Mouse (Mus musculus): ENCODE data around the gene Olfr298. TPM values are rescaled to one million over a fixed set of nuclear protein-coding genes. Genes with fewer than 3 reads are reported as not detected.

The Olfr298 gene
- not detected in 2 replicates for polyA plus RNA-seq (2015; fragmentation: Nextera tagmentation; extraction: Ambion mirVana)

- WGBS: 78% methylated on average over 1 of the region's 1 CpGs
- no peak for ATAC-seq
- H3K27me3 ChIP-seq (ENCODE audit: control insufficient read depth, insufficient read depth, low read depth, low read length): no peaks in the 10 kb centered on the region
These were observed at the start of gene Olfr298 for GRCm38 (mm10) chr7:86492384-86492783. Gene Olfr298, minus strand, starts transcription at chr7:86492484.

GRCm38 (mm10) chr7:86519668-86520067 lies 27.4 kb upstream of the Olfr298 start, which contains the start of gene Olfr297:
Gene Olfr297, plus strand, starts transcription at chr7:86519968.
- no peak within 1 kb of the TSS for H3K9ac ChIP-seq (ENCODE audit: low read depth, low read length)
- H3K27ac ChIP-seq (ENCODE audit: low read length): no peak within 1 kb of the TSS
- no peak within 1 kb of the TSS for H3K4me3 ChIP-seq (ENCODE audit: low read depth, low read length)
- H3K36me3 ChIP-seq (ENCODE audit: control insufficient read depth, insufficient read depth, low read length): no peaks in the 10 kb centered on the region
- H3K9me3 ChIP-seq (replicated peaks; ENCODE audit: control insufficient read depth, low read length, poor library complexity, severe bottlenecking): no peaks in the 10 kb centered on the region
- H3K4me1 ChIP-seq (ENCODE audit: control insufficient read depth, insufficient read depth, low read length): no peaks in the 10 kb centered on the region
- no peak for ATAC-seq
- no peak within 1 kb of the TSS for H3K4me2 ChIP-seq (ENCODE audit: low read length)
- H3K27me3 ChIP-seq (ENCODE audit: control insufficient read depth, insufficient read depth, low read depth, low read length): no peaks in the 10 kb centered on the region

More at GRCm38 (mm10) chr7:86492384-86492783, at the start of gene Olfr298:
- Histone ChIP-seq H3K4me2 (ENCODE audit: low read length) (no peak within 1 kb of the TSS), H3K36me3 (ENCODE audit: control insufficient read depth, insufficient read depth, low read length) (no peaks in the 10 kb centered on the region), H3K4me1 (ENCODE audit: control insufficient read depth, insufficient read depth, low read length) (no peaks in the 10 kb centered on the region), H3K27ac (ENCODE audit: low read length) (no peak within 1 kb of the TSS), H3K9ac (ENCODE audit: low read depth, low read length) (no peak within 1 kb of the TSS), H3K9me3 (replicated peaks; ENCODE audit: control insufficient read depth, low read length, poor library complexity, severe bottlenecking) (no peaks in the 10 kb centered on the region), H3K4me3 (ENCODE audit: low read depth, low read length) (no peak within 1 kb of the TSS)

- no peaks in the 10 kb centered on the region for H3K4me1 ChIP-seq (ENCODE audit: control insufficient read depth, insufficient read depth, low read length)
- 83% methylated on average over 1 of the region's 1 CpGs for WGBS
- no peak within 1 kb of the TSS for H3K4me3 ChIP-seq (ENCODE audit: low read depth, low read length)
- ATAC-seq: no peak
- no peaks in the 10 kb centered on the region for H3K36me3 ChIP-seq (ENCODE audit: control insufficient read depth, insufficient read depth, low read length)
- no peaks in the 10 kb centered on the region for H3K9me3 ChIP-seq (replicated peaks; ENCODE audit: control insufficient read depth, low read length, poor library complexity, severe bottlenecking)
- H3K27me3 ChIP-seq (ENCODE audit: control insufficient read depth, insufficient read depth, low read depth, low read length): no peaks in the 10 kb centered on the region
- H3K9ac ChIP-seq (ENCODE audit: low read depth, low read length): no peak within 1 kb of the TSS
- H3K4me2 ChIP-seq (ENCODE audit: low read length): no peak within 1 kb of the TSS
- H3K27ac ChIP-seq (ENCODE audit: low read length): no peak within 1 kb of the TSS
These were observed 32.7 kb downstream of the Olfr298 start, which contains the start of gene Olfr299 for GRCm38 (mm10) chr7:86459621-86460020. Gene Olfr299, plus strand, starts transcription at chr7:86459921.

Other genes with a start within 250 kb of the Olfr298 start
- not detected in 2 replicates for gene Vmn2r76, start 246.2 kb downstream of the Olfr298 start, polyA plus RNA-seq (2015; fragmentation: Nextera tagmentation; extraction: Ambion mirVana)
- not detected in 2 replicates for gene Olfr310, start 215.3 kb downstream of the Olfr298 start, polyA plus RNA-seq (2015; fragmentation: Nextera tagmentation; extraction: Ambion mirVana)
- gene Olfr309, start 178.8 kb downstream of the Olfr298 start, polyA plus RNA-seq (2015; fragmentation: Nextera tagmentation; extraction: Ambion mirVana): not detected in 2 replicates
- not detected in 2 replicates for gene Olfr308, start 166.9 kb downstream of the Olfr298 start, polyA plus RNA-seq (2015; fragmentation: Nextera tagmentation; extraction: Ambion mirVana)
- gene Olfr307, start 154.9 kb downstream of the Olfr298 start, polyA plus RNA-seq (2015; fragmentation: Nextera tagmentation; extraction: Ambion mirVana): not detected in 2 replicates
- not detected in 2 replicates for gene Olfr305, start 125.6 kb downstream of the Olfr298 start, polyA plus RNA-seq (2015; fragmentation: Nextera tagmentation; extraction: Ambion mirVana)
- not detected in 2 replicates for gene Olfr304, start 105.8 kb downstream of the Olfr298 start, polyA plus RNA-seq (2015; fragmentation: Nextera tagmentation; extraction: Ambion mirVana)
- not detected in 2 replicates for gene Olfr303, start 94.7 kb downstream of the Olfr298 start, polyA plus RNA-seq (2015; fragmentation: Nextera tagmentation; extraction: Ambion mirVana)
- not detected in 2 replicates for gene Olfr301, start 88.6 kb downstream of the Olfr298 start, polyA plus RNA-seq (2015; fragmentation: Nextera tagmentation; extraction: Ambion mirVana)
- not detected in 2 replicates for gene Olfr299, start 32.6 kb downstream of the Olfr298 start, polyA plus RNA-seq (2015; fragmentation: Nextera tagmentation; extraction: Ambion mirVana)
- gene Olfr297, start 27.5 kb upstream of the Olfr298 start, polyA plus RNA-seq (2015; fragmentation: Nextera tagmentation; extraction: Ambion mirVana): not detected in 2 replicates
- gene Olfr295, start 91.4 kb upstream of the Olfr298 start, polyA plus RNA-seq (2015; fragmentation: Nextera tagmentation; extraction: Ambion mirVana): not detected in 2 replicates
- not detected in 2 replicates for gene Olfr294, start 124.2 kb upstream of the Olfr298 start, polyA plus RNA-seq (2015; fragmentation: Nextera tagmentation; extraction: Ambion mirVana)
- not detected in 2 replicates for gene Olfr293, start 156.6 kb upstream of the Olfr298 start, polyA plus RNA-seq (2015; fragmentation: Nextera tagmentation; extraction: Ambion mirVana)
- gene Olfr292, start 195.8 kb upstream of the Olfr298 start, polyA plus RNA-seq (2015; fragmentation: Nextera tagmentation; extraction: Ambion mirVana): not detected in 2 replicates

Data from midbrain, embryonic 16.5 days (tissue).